Mouse (Mus musculus): ENCODE measurements around the gene Galns. TPM values are rescaled to one million over a fixed set of nuclear protein-coding genes. Genes with fewer than 3 reads are reported as not detected.

The Galns gene
- polyA plus RNA-seq, 1 experiment = 8.2 TPM

GRCm38 (mm10) chr8:122558671-122559349 lies 52.5 kb downstream of the Galns start:
- no peak for DNase-seq (ENCODE audit: low read depth)
- TF ChIP-seq POLR2A (IDR thresholded peaks at IDR 0.05; ENCODE audit: borderline replicate concordance, extremely low read depth, insufficient read depth, insufficient read length, poor library complexity, severe bottlenecking) (no peak), CTCF (IDR thresholded peaks at IDR 0.05; ENCODE audit: borderline replicate concordance, extremely low read depth, insufficient read depth, insufficient read length) (no peak)

GRCm38 (mm10) chr8:122557248-122558038 lies 53.8 kb downstream of the Galns start:
- DNase-seq (ENCODE audit: low read depth) = no peak
- TF ChIP-seq POLR2A (IDR thresholded peaks at IDR 0.05; ENCODE audit: borderline replicate concordance, extremely low read depth, insufficient read depth, insufficient read length, poor library complexity, severe bottlenecking) (no peak), CTCF (IDR thresholded peaks at IDR 0.05; ENCODE audit: borderline replicate concordance, extremely low read depth, insufficient read depth, insufficient read length) (no peak)

GRCm38 (mm10) chr8:122556030-122557009 lies 54.9 kb downstream of the Galns start:
- no peak for DNase-seq (ENCODE audit: low read depth)

GRCm38 (mm10) chr8:122554786-122555185 lies 56.5 kb downstream of the Galns start:
- peak; percentile 70 for DNase-seq (ENCODE audit: low read depth)
- TF ChIP-seq CTCF (IDR thresholded peaks at IDR 0.05; ENCODE audit: borderline replicate concordance, extremely low read depth, insufficient read depth, insufficient read length) (no peak), POLR2A (IDR thresholded peaks at IDR 0.05; ENCODE audit: borderline replicate concordance, extremely low read depth, insufficient read depth, insufficient read length, poor library complexity, severe bottlenecking) (no peak)

More at GRCm38 (mm10) chr8:122556030-122557009, 54.9 kb downstream of the Galns start:
- TF ChIP-seq POLR2A (IDR thresholded peaks at IDR 0.05; ENCODE audit: borderline replicate concordance, extremely low read depth, insufficient read depth, insufficient read length, poor library complexity, severe bottlenecking) (no peak), CTCF (IDR thresholded peaks at IDR 0.05; ENCODE audit: borderline replicate concordance, extremely low read depth, insufficient read depth, insufficient read length) (no peak)

- TF ChIP-seq CTCF (IDR thresholded peaks at IDR 0.05; ENCODE audit: borderline replicate concordance, extremely low read depth, insufficient read depth, insufficient read length) = peak; percentile 85
- 0 out of 2 replicates have a peak, but pooled peaks have one; percentile 19 for TF ChIP-seq POLR2A (IDR thresholded peaks at IDR 0.05; ENCODE audit: borderline replicate concordance, extremely low read depth, insufficient read depth, insufficient read length, poor library complexity, severe bottlenecking)
- peak; percentile 54 for DNase-seq (ENCODE audit: low read depth)
Observed at GRCm38 (mm10) chr8:122551265-122552051, 59.8 kb downstream of the Galns start, which contains the start of gene Piezo1. TSS of gene Piezo1 (minus strand) at chr8:122551329.

- TF ChIP-seq CTCF (IDR thresholded peaks at IDR 0.05; ENCODE audit: borderline replicate concordance, extremely low read depth, insufficient read depth, insufficient read length) (no peak), POLR2A (IDR thresholded peaks at IDR 0.05; ENCODE audit: borderline replicate concordance, extremely low read depth, insufficient read depth, insufficient read length, poor library complexity, severe bottlenecking) (no peak)
- no peak for DNase-seq (ENCODE audit: low read depth)
Observed at GRCm38 (mm10) chr8:122550995-122551264, 60.3 kb downstream of the Galns start.

GRCm38 (mm10) chr8:122550234-122550994 lies 60.8 kb downstream of the Galns start:
- no peak for TF ChIP-seq POLR2A (IDR thresholded peaks at IDR 0.05; ENCODE audit: borderline replicate concordance, extremely low read depth, insufficient read depth, insufficient read length, poor library complexity, severe bottlenecking)
- no peak for TF ChIP-seq CTCF (IDR thresholded peaks at IDR 0.05; ENCODE audit: borderline replicate concordance, extremely low read depth, insufficient read depth, insufficient read length)
- peak; percentile 22 for DNase-seq (ENCODE audit: low read depth)

- no peak for DNase-seq (ENCODE audit: low read depth)
- TF ChIP-seq POLR2A (IDR thresholded peaks at IDR 0.05; ENCODE audit: borderline replicate concordance, extremely low read depth, insufficient read depth, insufficient read length, poor library complexity, severe bottlenecking) (no peak), CTCF (IDR thresholded peaks at IDR 0.05; ENCODE audit: borderline replicate concordance, extremely low read depth, insufficient read depth, insufficient read length) (no peak)
Observed at GRCm38 (mm10) chr8:122548891-122549439, 62.3 kb downstream of the Galns start.

- DNase-seq (ENCODE audit: low read depth) = no peak
- no peak for TF ChIP-seq CTCF (IDR thresholded peaks at IDR 0.05; ENCODE audit: borderline replicate concordance, extremely low read depth, insufficient read depth, insufficient read length)
- no peak for TF ChIP-seq POLR2A (IDR thresholded peaks at IDR 0.05; ENCODE audit: borderline replicate concordance, extremely low read depth, insufficient read depth, insufficient read length, poor library complexity, severe bottlenecking)
Observed at GRCm38 (mm10) chr8:122548331-122548730, 62.9 kb downstream of the Galns start.
